Mouse (Mus musculus) megakaryocyte, embryonic 14.5 days (primary cell): ENCODE data around the gene Dcp1b.

Experiments
- FLI1 ChIP-seq: IDR thresholded peaks from 2 replicates; pipeline ENCODE4 v1.6.1; 2012; ENCODE audit warnings: low read length, inconsistent platforms, mixed read lengths
- GATA1 ChIP-seq: IDR thresholded peaks from 3 replicates; pipeline ENCODE4 v1.6.1; 2012; ENCODE audit warnings: mixed read lengths, low read length, inconsistent platforms, borderline replicate concordance

GRCm38 (mm10) chr6:119194601-119195000, 19.5 kb downstream of the Dcp1b start:
- TF ChIP-seq GATA1 (no peak), FLI1 (no peak)
